Mouse (Mus musculus) CD4-positive, CD25-positive, alpha-beta regulatory T cell, adult 4 months (primary cell): Measurements from ENCODE around the gene Ramp2. TPM values are rescaled to one million over a fixed set of nuclear protein-coding genes. Genes with fewer than 3 reads are reported as not detected.

ENCODE experiments used
- ATAC-seq: one replicate; pipeline ENCODE4 v1.8.0; 2017
- polyA plus RNA-seq, 2 experiments: library from polyadenylated mRNA; unstranded; fragments of 100-300 nt; shearing (Covaris generic); gene quantifications; one replicate each; pipeline ENCODE4 v1.2.1; 2017

The Ramp2 gene
- polyA plus RNA-seq, 2 experiments from 2014 or later: not detected

GRCm38 (mm10) chr11:101272446-101272845, 26.6 kb downstream of the Ramp2 start:
- ATAC-seq: no peak

- no peak for ATAC-seq
Measured at GRCm38 (mm10) chr11:101275309-101275708, 29.5 kb downstream of the Ramp2 start.

GRCm38 (mm10) chr11:101276319-101277070, 30.7 kb downstream of the Ramp2 start:
- ATAC-seq: no peak

GRCm38 (mm10) chr11:101277381-101278222, 31.8 kb downstream of the Ramp2 start:
- ATAC-seq: no peak

- peak; percentile 99 for ATAC-seq
Measured at GRCm38 (mm10) chr11:101278223-101279192, 32.7 kb downstream of the Ramp2 start, which contains the start of the genes Cntd1 and Coa3. TSS of gene Cntd1 (plus strand) at chr11:101279012. TSS of gene Coa3 (minus strand) at chr11:101279114.

GRCm38 (mm10) chr11:101279193-101279569, 33.4 kb downstream of the Ramp2 start:
- ATAC-seq: peak; percentile 12

- no peak for ATAC-seq
Measured at GRCm38 (mm10) chr11:101280837-101281236, 35.0 kb downstream of the Ramp2 start.

- ATAC-seq: no peak
Measured at GRCm38 (mm10) chr11:101282896-101283295, 37.1 kb downstream of the Ramp2 start.

GRCm38 (mm10) chr11:101283805-101284204, 38.0 kb downstream of the Ramp2 start:
- no peak for ATAC-seq

- ATAC-seq: no peak
Measured at GRCm38 (mm10) chr11:101287306-101287705, 41.5 kb downstream of the Ramp2 start.

- ATAC-seq: no peak
Measured at GRCm38 (mm10) chr11:101291231-101291630, 45.4 kb downstream of the Ramp2 start.

- no peak for ATAC-seq
Measured at GRCm38 (mm10) chr11:101295191-101295590, 49.4 kb downstream of the Ramp2 start.

- ATAC-seq: no peak
Measured at GRCm38 (mm10) chr11:101300881-101301280, 55.1 kb downstream of the Ramp2 start.

- peak; percentile 34 for ATAC-seq
Measured at GRCm38 (mm10) chr11:101301299-101302003, 55.6 kb downstream of the Ramp2 start.

GRCm38 (mm10) chr11:101302004-101302798, 56.4 kb downstream of the Ramp2 start, which contains the start of gene Becn1:
TSS of gene Becn1 (minus strand) at chr11:101302286.
- peak; percentile 97 for ATAC-seq

GRCm38 (mm10) chr11:101307744-101308143, 61.9 kb downstream of the Ramp2 start:
- no peak for ATAC-seq
